Comparison of ENCODE assay signal across 24 mouse cellular contexts in genomic region chr2:166370776-166371175, GRCm38 (mm10).
A peak's percentile ranks its signal among the peaks of the same experiment; 100 is the strongest.
DNase-seq lines count a peak whose midpoint lies in the region; ATAC-seq and TF ChIP-seq lines count a peak whose summit lies in the region.
"Had no signal": no experiment of that assay in that cellular context is flagged by ENCODE, and none has a peak within 500 bp of the region (broad histone marks: within the 10 kb centered on the region; RNA-seq: fewer than 3 reads in every experiment).

No protein-coding gene starts in this region.

- peak; percentile 78; the same call in 1 of the 2 replicates for ATAC-seq in stomach, postnatal 0 days (ENCODE audit: low FRiP score, low TSS enrichment)
- ATAC-seq: activated CD4-positive, CD25-positive, alpha-beta regulatory T cell, adult 4 months; forebrain, embryonic 13.5 days; intestine, postnatal 0 days had no signal

- peak; percentile 8 for DNase-seq in 416B (ENCODE audit: low read depth)
- DNase-seq in NIH3T3 (ENCODE audit: low read depth) = peak; percentile 52
- DNase-seq in stomach, postnatal 0 days (ENCODE audit: low spot score) = peak; percentile 27
- DNase-seq in embryo, embryonic 9.5 days (ENCODE audit: extremely low spot score) = no peak
- no peak for DNase-seq in spleen, adult 18-20 months
- DNase-seq in thymus, postnatal 10 days (ENCODE audit: low spot score in 2 of 2) = no peak
- DNase-seq: adrenal gland, adult 8-10 months; adrenal gland, postnatal 25 days; cerebellum, adult 11-12 months; cerebellum, adult 8-10 months; cerebellum, postnatal 10 days; cerebellum, postnatal 36 days; embryo, embryonic 11 days; gastrocnemius, postnatal 36 days; heart, adult 2 months; heart, postnatal 14 days; heart, postnatal 4 days had no signal

- H3K9ac ChIP-seq in stomach, postnatal 0 days (ENCODE audit: low read length) = no peak overlapping the region
- H3K9ac ChIP-seq: forebrain, embryonic 13.5 days; heart, embryonic 13.5 days; hindbrain, embryonic 15.5 days had no signal

- no peaks in the 10 kb centered on the region for H3K9me3 ChIP-seq in stomach, postnatal 0 days (ENCODE audit: control insufficient read depth, low read length)
- H3K9me3 ChIP-seq: forebrain, embryonic 13.5 days; heart, embryonic 10.5 days; hindbrain, embryonic 15.5 days had no signal

- H3K27me3 ChIP-seq in stomach, postnatal 0 days (ENCODE audit: control insufficient read depth, insufficient read depth, low read length) = no peaks in the 10 kb centered on the region
- H3K27me3 ChIP-seq: heart, embryonic 13.5 days had no signal

- no peak for TF ChIP-seq EP300 in stomach, postnatal 0 days (optimal IDR thresholded peaks at IDR 0.05)

- no peak overlapping the region for H3K4me2 ChIP-seq in stomach, postnatal 0 days (replicated peaks; ENCODE audit: low read depth)
- H3K4me2 ChIP-seq: forebrain, embryonic 13.5 days; heart, embryonic 13.5 days; hindbrain, embryonic 15.5 days had no signal

- no peaks in the 10 kb centered on the region for H3K4me1 ChIP-seq in stomach, postnatal 0 days (replicated peaks; ENCODE audit: control insufficient read depth, insufficient read depth)
- H3K4me1 ChIP-seq: forebrain, embryonic 13.5 days; heart, embryonic 13.5 days; hindbrain, embryonic 15.5 days had no signal

- WGBS in stomach, postnatal 0 days = 65% methylated on average over 6 of the region's 6 CpGs

- no peak overlapping the region for H3K27ac ChIP-seq in stomach, postnatal 0 days (replicated peaks)
- H3K27ac ChIP-seq: forebrain, embryonic 10.5 days; forebrain, embryonic 13.5 days; heart, adult 2 months; heart, embryonic 10.5 days; heart, embryonic 13.5 days; hindbrain, embryonic 15.5 days had no signal

- no peak for TF ChIP-seq CTCF in stomach, postnatal 0 days (IDR thresholded peaks at IDR 0.05; ENCODE audit: low read depth)

- no peaks in the 10 kb centered on the region for H3K36me3 ChIP-seq in stomach, postnatal 0 days (ENCODE audit: control insufficient read depth, insufficient read depth, low read length)
- H3K36me3 ChIP-seq: forebrain, embryonic 10.5 days; heart, embryonic 10.5 days; hindbrain, embryonic 15.5 days had no signal

- no peak overlapping the region for H3K4me3 ChIP-seq in stomach, postnatal 0 days (ENCODE audit: low read depth, low read length)
- H3K4me3 ChIP-seq: forebrain, embryonic 10.5 days; forebrain, embryonic 13.5 days; heart, adult 2 months; heart, embryonic 10.5 days; heart, embryonic 13.5 days; hindbrain, embryonic 15.5 days had no signal

Comparison
In these comparisons a context has a peak if more than half of its experiments do, and no peak if none do; other contexts are left out.
1. DNase-seq: peak in 416B (single experiment), NIH3T3 (single experiment) and stomach, postnatal 0 days (single experiment); none in embryo, embryonic 9.5 days (single experiment), spleen, adult 18-20 months (0 of 2) and thymus, postnatal 10 days (0 of 2).